Mouse (Mus musculus) cerebellum, adult 8-10 months (tissue): Measurements from ENCODE around the gene Lrrn4cl.
"Not testable (repeated sequence)": the region's sequence is repeated elsewhere in the genome, so short reads cannot be mapped to it uniquely, and the experiment has no call there.

ENCODE experiments used
- DNase-seq: peaks from one replicate; pipeline ENCODE4 v3.0.0; 2022

The Lrrn4cl gene

DNA sequence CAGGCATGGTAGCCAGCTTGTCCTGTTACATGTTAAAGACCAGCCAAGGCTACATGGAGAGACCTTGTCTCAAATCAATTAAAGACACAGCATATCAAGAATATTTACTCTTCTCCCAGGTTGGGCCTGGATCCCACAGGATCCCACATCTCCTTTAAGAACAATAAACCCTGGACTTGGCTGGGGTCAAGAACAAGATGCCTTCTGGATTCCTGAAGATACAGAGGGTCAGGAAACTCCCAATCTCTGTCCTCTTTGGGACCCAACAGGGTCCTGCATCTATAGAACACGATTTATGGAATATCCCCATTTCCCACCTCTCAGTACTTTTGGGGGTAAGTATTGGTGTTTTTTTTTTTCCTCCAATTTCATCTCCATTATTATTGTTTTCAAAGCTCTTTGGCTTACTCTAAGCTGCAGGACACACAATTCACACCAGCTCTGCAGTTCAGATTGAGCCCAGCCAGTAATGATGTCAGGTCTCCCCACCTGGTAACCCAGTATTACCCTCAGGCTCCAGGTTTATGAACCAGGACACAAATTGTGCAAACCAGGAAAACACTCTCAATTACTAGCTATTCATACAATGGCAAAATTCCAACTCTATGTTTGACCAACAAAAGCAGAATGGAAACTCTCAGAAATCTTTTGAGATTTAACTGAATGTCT is 36.5 kb downstream of the Lrrn4cl start:
- DNase-seq: no peak

DNA sequence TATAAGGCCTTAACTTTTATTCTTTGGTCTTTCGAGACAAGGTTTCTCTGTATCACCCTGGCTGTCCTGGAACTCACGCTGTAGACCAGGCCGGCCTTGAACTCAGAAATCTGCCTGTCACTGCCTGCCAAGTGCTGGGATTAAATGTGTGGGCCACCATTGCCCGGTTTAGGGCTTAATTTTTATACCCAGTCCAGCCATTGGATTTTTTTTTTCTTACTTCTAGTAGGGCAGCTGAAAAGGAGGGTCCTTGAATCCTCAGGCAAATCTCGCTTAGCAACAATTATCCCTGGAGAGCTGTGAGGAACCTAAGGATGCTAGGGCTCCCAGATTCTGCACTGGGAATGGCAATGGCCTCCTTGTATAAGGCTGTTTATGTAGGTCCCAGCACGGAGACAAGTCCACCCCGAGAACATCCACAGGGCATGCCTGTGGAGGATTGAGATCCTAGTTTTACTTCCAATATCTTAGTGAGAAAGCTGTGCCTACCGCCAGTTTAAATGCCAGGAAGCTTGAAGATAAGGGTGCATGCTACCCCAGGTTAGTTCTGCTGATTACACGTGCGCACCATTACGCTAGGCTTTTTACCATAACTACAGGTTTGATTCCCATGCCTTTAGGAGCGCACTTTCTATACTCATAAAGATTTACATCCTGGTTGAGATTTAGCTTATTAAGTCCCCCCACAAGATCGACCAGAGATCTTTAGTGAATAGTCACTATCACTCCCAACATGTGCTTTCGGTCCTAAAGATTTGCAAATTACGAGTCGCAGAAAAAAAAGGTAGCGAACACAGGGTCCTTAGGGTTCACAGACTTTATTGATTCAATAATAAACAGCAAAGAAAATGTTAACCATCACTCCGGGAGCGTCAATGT is 37.3 kb downstream of the Lrrn4cl start:
- no peak for DNase-seq

- peak; percentile 92 for DNase-seq
Measured at GRCm38 (mm10) chr19:8888511-8889385, 38.2 kb downstream of the Lrrn4cl start, which contains the start of the genes 1810009A15Rik and Gm49416. Gene 1810009A15Rik (plus strand): TSS chr19:8888853. Gene Gm49416 (plus strand): TSS chr19:8888926.

GRCm38 (mm10) chr19:8892829-8893766 is 42.5 kb downstream of the Lrrn4cl start, which contains the start of gene Ints5:
Gene Ints5 (plus strand): TSS chr19:8893005.
- DNase-seq: peak; percentile 84

GRCm38 (mm10) chr19:8895397-8895960 is 44.9 kb downstream of the Lrrn4cl start:
- no peak for DNase-seq

GRCm38 (mm10) chr19:8896231-8896630 is 45.7 kb downstream of the Lrrn4cl start:
- not testable (repeated sequence) for DNase-seq

DNA sequence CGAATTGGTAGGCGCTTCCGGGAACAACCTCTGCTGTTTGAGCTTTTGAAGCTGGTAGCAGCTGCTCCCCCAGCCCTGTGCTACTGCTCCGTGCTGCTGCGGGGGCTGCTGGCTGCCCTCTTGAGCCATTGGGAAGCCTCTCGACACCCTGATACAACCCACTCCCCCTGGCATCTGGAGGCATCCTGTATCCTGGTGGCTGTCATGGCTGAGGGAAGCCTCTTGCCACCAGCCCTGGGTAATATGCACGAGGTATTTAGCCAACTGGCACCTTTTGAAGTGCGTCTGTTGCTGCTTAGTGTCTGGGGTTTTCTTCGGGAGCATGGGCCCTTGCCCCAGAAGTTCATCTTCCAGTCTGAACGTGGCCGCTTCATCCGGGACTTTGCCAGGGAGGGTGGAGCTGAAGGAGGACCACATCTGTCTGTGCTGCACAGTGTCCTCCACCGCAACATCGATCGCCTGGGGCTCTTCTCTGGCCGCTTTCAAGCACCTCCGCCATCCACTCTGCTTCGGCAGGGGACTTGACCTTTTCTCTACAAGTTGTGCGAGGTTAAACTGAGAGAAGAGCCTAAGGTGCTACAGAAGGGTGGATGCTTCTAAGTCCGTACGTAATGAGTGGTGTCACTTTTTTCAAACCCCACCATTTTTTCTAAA is 46.8 kb downstream of the Lrrn4cl start:
- DNase-seq: not testable (repeated sequence)

DNA sequence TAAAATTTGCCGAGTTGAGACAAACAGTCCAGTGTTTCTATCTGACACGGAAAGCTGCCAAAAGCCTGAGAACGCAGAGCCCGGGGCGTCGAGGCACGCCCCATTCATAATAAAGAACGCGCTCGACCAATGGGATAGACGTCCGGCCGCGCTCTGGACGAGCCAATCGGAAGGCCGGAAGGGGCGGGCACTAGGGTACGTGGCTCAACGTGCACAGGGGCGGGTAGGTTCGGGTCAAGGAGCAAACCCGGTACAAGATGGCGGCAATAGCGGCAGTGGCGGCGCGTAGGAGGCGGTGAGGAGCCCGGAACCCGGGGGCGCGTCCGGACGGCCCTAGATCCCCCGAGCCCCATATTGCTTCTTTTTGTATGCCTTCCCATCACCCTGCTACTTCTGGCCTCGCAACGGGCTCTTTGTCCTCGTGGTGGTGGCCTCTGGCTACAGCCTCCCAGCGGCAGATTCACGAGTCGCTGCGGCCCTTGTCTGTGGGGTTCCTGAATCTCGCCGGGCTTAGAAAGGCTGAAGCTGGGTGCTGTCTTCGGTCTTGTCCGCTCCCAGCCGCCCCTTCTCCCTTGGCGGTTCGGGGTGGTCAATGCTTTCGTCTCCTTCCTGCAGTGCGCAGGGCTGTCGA is 47.4 kb downstream of the Lrrn4cl start, which contains the start of gene Ganab:
Gene Ganab, plus strand, starts transcription at position 207 of the 631 bp plus-strand sequence.
- DNase-seq: peak; percentile 93

DNA sequence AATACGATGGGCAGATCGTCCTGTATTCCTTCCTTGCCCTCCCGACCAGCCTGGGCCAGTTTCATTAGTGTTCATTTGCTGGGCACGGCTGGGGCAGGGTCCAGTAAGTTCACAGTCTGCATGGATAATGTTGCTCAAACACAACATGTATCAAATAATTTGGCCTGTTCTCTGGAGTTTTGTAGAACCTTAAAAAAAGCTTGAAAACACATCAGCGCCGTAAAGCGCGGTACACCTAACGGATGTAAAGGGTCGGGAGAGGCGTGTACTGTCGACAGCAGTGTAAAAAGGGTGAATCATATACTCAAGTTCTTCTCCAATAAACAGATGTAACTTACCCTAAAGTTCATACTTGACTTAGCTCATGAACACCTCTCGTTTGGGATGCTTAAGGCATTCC is 48.0 kb downstream of the Lrrn4cl start:
- no peak for DNase-seq

DNA sequence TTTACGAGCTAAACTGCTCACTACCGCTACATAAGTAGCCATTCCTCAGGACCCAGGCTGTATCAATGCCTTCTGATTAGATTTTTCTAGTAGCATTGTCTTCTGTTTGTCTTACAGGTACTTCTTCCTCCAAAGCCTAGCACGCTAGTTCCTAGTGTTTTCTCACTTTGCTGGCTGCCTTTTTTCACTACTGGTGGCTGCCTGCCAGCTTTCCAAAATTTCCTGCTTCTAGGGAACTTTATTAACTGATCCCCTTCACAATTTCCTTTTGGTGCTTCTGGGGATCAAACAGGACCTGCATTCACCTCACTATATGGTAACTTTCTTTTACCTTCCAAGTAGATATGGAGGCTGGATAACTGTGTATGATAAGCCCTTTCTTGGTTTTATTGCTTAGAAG is 48.5 kb downstream of the Lrrn4cl start:
- DNase-seq: no peak

DNA sequence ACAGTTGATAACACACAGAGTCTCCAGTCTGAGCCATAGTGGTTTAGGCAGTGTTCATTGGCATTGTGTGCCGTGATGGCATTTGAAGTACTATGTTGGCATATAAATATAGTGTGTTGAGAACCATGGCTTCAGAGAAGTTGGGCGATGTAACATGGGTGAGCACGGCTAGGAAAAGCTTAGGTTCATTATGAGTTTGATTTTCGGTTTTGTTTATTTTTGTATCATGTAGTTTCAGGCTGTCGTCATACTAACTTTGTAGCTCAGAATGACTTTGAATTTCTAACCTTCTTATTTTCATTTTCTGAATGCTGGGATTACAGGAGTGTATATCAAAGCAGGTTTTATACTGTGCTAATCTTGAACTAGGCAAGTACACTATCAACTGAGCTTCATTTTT is 52.8 kb downstream of the Lrrn4cl start:
- DNase-seq: no peak
